Mouse (Mus musculus) limb, embryonic 15.5 days (tissue): Measurements from ENCODE around the gene Phldb1. TPM values are rescaled to one million over a fixed set of nuclear protein-coding genes. Genes with fewer than 3 reads are reported as not detected.
"Not testable (repeated sequence)": the region's sequence is repeated elsewhere in the genome, so short reads cannot be mapped to it uniquely, and the experiment has no call there.

Experiments used
- ATAC-seq: fragments of 200-750 bp; cut with Nextera tagmentation; 2 replicates; pipeline ENCODE4 v1.8.0; 2017; ENCODE audit warnings: low read depth, moderate TSS enrichment; ENCODE audit not compliant: insufficient number of reproducible peaks, low FRiP score, low TSS enrichment
- H3K27ac ChIP-seq: fragments of 300-500 bp; sonication (generic); 2 replicates; pipeline ENCODE4 v1.5.1; 2015; ENCODE audit warnings: moderate library complexity, mild to moderate bottlenecking, inconsistent platforms
- H3K27me3 ChIP-seq: fragments of 300-500 bp; sonication (generic); 2 replicates; pipeline ENCODE4 v1.6.1; 2015; ENCODE audit warnings: inconsistent platforms
- H3K36me3 ChIP-seq: fragments of 300-500 bp; sonication (generic); 2 replicates; pipeline ENCODE4 v1.6.1; 2015; ENCODE audit warnings: inconsistent platforms
- H3K4me1 ChIP-seq: fragments of 300-500 bp; sonication (generic); 2 replicates; pipeline ENCODE4 v1.6.1; 2015; ENCODE audit warnings: inconsistent platforms
- H3K4me2 ChIP-seq: fragments of 300-500 bp; sonication (generic); 2 replicates; pipeline ENCODE4 v1.6.1; 2015; ENCODE audit warnings: mild to moderate bottlenecking, inconsistent platforms
- H3K4me3 ChIP-seq: fragments of 300-500 bp; sonication (generic); 2 replicates; pipeline ENCODE4 v1.5.1; 2015; ENCODE audit warnings: mild to moderate bottlenecking, inconsistent platforms
- H3K9ac ChIP-seq: fragments of 300-500 bp; sonication (generic); 2 replicates; pipeline ENCODE4 v1.6.1; 2015; ENCODE audit warnings: inconsistent platforms
- H3K9me3 ChIP-seq: fragments of 300-500 bp; sonication (generic); 2 replicates; pipeline ENCODE4 v1.6.1; 2016; ENCODE audit warnings: inconsistent platforms
- WGBS: fragments of 180-500 bp; shearing (Covaris S2); methylation state at CpG from one replicate; pipeline ENCODE4 v1.1.7; 2015; 5-methylcytosine and 5-hydroxymethylcytosine counted together
- polyA plus RNA-seq: library from polyadenylated mRNA; unstranded; fragments of >200 nt; fragmentation: Nextera tagmentation; extraction: Ambion mirVana; gene quantifications from 2 replicates; pipeline ENCODE4 v1.2.1, GENCODE M21; 2015

The Phldb1 gene
- polyA plus RNA-seq, 1 experiment from 2014 or later = 39.2 TPM

DNA sequence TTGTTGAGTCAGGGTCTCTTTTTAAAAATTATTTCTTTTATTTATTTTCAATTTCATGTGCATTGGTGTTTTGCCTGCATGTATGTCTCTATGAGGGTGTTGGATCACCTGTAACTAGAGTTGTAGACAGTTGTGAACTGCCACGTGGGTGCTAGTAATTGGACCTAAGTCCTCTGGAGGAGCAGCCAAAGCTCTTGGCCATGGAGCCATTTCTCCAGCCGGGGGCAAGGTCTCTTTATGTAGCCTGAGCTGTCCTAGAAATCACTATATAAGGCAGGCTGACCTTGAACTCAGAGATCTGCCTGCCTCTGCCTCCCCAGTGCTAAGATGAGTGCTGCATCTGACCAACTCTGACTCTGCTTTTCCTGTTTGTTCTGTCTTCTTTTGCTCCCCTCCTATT is 90.8 kb downstream of the Phldb1 start:
- H3K9ac ChIP-seq = no peak overlapping the region
- no peak for ATAC-seq
- no peaks in the 10 kb centered on the region for H3K27me3 ChIP-seq
- H3K4me2 ChIP-seq = no peak overlapping the region
- H3K4me1 ChIP-seq = no peaks in the 10 kb centered on the region
- no peak overlapping the region for H3K4me3 ChIP-seq
- 0 out of 2 replicates have a peak, but pooled peaks cover 5% of the 10 kb centered on the region for H3K36me3 ChIP-seq
- H3K27ac ChIP-seq = no peak overlapping the region
- WGBS = 83% methylated on average over 2 of the region's 2 CpGs
- no peaks in the 10 kb centered on the region for H3K9me3 ChIP-seq

DNA sequence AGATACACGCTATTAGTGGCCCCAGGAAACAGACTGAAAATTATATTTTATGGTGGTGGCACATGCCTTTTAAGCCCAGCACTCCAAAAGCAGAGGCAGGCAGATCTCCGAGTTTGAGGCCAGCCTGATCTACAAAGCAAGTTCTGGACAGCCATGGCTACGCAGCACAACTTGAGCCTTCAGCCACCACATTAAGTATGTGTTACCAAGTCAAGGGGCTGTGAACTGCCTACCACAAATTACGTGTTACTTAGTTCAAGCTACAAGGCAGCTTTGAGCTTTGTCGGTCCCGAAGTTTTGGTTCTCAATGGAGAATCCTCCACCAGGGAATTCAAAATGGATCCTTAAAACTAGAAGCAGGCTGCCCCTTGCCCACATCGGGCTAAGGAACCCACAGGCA is 91.9 kb downstream of the Phldb1 start:
- Histone ChIP-seq H3K9ac (no peak overlapping the region), H3K27ac (no peak overlapping the region), H3K4me1 (peaks cover 6% of the 10 kb centered on the region; the same call in 1 of the 2 replicates), H3K4me3 (no peak overlapping the region), H3K4me2 (no peak overlapping the region), H3K36me3 (peaks cover 13% of the 10 kb centered on the region), H3K27me3 (no peaks in the 10 kb centered on the region), H3K9me3 (no peaks in the 10 kb centered on the region)
- no peak for ATAC-seq
- WGBS = 92% methylated on average over 7 of the region's 7 CpGs

DNA sequence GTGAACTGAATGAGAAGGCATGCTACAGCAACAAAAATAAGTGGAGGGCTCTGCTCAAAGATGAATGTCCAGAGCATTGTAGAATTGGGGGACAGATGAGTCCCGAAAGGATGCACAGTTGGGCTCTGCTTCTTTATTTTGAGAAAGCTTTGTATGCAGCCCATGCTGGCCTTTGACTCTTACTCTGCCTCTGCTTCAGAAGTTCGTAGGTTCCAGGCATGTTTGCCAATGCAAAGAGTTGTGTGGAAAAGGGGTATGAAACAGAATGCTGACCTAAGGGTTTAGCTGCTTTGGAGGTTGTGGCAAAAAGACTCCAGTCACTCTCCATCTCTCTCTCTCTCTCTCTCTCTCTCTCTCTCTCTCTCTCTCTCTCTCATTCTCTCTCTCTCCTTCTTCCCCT is 93.4 kb downstream of the Phldb1 start:
- ATAC-seq = no peak
- Histone ChIP-seq H3K4me2 (no peak overlapping the region), H3K27ac (no peak overlapping the region), H3K4me3 (no peak overlapping the region), H3K27me3 (no peaks in the 10 kb centered on the region), H3K9ac (no peak overlapping the region), H3K9me3 (no peaks in the 10 kb centered on the region), H3K36me3 (peaks cover 25% of the 10 kb centered on the region), H3K4me1 (peaks cover 13% of the 10 kb centered on the region; the same call in 1 of the 2 replicates)
- WGBS = 80% methylated on average over 2 of the region's 2 CpGs

DNA sequence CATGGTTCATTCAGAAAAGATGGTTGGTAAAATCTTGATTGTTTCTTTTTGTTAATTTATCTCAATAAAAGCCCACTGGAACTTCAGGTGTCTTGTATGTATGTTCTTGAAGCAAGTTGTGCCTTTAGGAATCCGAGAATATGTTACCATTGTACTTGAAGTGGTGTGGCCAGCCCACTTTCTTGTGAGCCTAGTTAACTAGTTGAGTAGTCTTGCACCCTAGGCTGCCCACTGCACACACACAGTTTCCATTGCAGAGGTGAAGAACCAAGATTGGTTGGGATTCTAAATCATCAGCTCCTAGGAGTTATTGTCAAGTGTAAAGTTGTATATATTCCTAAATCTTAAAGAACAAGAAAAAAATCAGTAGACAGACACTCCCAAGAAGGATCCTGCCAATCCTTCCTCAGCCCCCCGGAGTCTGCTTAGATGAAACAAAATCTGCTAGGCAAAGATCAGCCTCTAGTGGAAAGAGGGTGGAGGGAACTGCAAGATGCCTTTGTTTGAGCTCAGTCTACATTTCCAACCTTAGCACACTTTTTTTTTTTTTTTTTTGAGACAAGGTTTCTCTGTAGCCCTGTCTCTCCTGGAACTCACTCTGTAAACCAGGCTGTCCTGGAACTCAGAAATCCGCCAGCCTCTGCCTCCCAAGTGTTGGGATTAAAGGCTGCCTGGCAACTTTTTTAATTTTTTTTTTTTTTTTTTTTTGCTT is 94.2 kb downstream of the Phldb1 start:
- Histone ChIP-seq H3K9ac (no peak overlapping the region), H3K27me3 (no peaks in the 10 kb centered on the region), H3K4me2 (no peak overlapping the region), H3K4me1 (peaks cover 13% of the 10 kb centered on the region; the same call in 1 of the 2 replicates), H3K36me3 (peaks cover 33% of the 10 kb centered on the region), H3K27ac (no peak overlapping the region), H3K4me3 (no peak overlapping the region), H3K9me3 (no peaks in the 10 kb centered on the region)
- 87% methylated on average over 3 of the region's 3 CpGs for WGBS
- ATAC-seq = no peak

DNA sequence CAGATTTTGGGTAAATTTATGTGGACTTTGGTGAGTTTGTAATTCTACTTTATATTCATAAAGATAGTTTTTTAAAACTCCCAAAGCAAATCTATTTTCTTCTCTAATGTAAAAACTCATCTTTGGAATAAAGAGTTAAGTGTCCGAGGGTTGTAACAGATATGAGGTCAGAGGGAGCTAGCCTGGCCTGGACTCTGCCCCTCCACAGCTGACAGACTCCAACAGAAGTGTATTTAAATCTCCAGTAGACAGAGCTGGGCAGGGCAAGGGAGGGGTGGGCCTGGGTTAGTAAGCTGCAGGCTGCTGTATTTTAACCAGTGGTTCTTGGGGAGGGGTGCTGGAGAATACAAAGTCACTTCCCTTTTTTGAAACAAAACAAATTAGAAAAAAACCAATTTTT is 95.0 kb downstream of the Phldb1 start:
- ATAC-seq, H3K27ac ChIP-seq, H3K9ac ChIP-seq, H3K27me3 ChIP-seq, H3K9me3 ChIP-seq, H3K4me3 ChIP-seq, H3K4me2 ChIP-seq: not testable (repeated sequence)
- WGBS = 51% methylated on average over 1 of the region's 1 CpGs
- Histone ChIP-seq H3K4me1 (peaks cover 13% of the 10 kb centered on the region; the same call in 1 of the 2 replicates), H3K36me3 (peaks cover 41% of the 10 kb centered on the region)

DNA sequence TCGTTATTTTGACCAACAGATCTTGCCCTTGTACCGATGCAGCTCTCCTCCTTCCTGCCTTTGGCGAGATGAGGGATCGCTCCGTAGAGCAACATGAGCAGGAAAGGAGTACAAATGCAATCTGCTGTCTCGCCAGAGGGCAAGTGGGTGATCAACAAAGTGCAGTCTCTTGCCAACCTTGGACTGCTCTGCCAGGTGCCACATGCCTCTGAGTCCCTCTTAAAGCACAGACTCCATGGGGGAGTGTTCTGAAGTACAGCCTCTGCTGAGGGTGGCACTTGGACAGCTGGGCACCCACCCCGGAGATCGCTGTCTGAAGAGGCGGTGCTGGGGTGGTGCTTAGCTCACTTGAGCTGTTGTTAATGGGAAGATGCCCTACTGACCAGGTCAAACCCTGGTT is 96.3 kb downstream of the Phldb1 start:
- H3K27ac ChIP-seq, ATAC-seq, H3K4me2 ChIP-seq, H3K9ac ChIP-seq, H3K4me3 ChIP-seq, H3K27me3 ChIP-seq, H3K9me3 ChIP-seq: not testable (repeated sequence)
- peaks cover 53% of the 10 kb centered on the region for H3K36me3 ChIP-seq
- H3K4me1 ChIP-seq = peaks cover 13% of the 10 kb centered on the region; the same call in 1 of the 2 replicates
- WGBS = 80% methylated on average over 9 of the region's 9 CpGs

DNA sequence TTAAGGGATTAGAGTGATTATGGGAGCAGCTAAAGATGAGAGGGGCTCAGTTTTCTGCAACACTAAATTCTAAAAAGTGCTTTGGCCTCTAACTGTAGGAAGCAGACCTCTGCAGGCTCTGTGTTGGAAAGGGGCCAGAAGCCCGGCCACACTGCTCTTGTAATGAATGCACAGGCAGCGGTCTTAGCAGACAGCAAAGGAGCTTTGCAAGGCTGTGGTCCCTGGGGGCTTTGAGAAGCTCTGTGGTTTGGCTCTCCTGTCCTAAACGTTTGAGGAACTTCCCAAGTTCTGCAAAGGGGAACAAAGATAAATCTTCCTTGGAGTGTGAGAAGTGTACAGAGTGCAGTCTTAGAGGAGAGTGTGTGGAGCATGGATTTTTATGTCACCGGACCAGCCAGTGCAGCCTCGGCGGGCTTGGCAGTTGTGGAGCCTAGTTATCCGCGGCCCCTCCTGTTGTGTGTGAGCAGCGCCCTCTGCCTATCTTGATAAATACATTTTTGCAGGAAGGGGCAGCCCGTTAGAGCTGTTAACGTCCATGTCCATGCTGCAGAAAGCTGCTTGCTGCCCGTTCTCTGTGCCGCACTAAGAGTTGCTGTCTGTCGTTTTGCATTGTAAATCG is 97.3 kb downstream of the Phldb1 start:
- no peak overlapping the region for H3K4me2 ChIP-seq
- no peaks in the 10 kb centered on the region for H3K9me3 ChIP-seq
- peaks cover 13% of the 10 kb centered on the region; the same call in 1 of the 2 replicates for H3K4me1 ChIP-seq
- peak overlapping the region; percentile 9; the same call in 1 of the 2 replicates for H3K27ac ChIP-seq
- ATAC-seq = peak; percentile 62; the same call in 1 of the 2 replicates
- 68% methylated on average over 15 of the region's 15 CpGs for WGBS
- H3K4me3 ChIP-seq = no peak overlapping the region
- no peak overlapping the region for H3K9ac ChIP-seq
- no peaks in the 10 kb centered on the region for H3K27me3 ChIP-seq
- peaks cover 64% of the 10 kb centered on the region for H3K36me3 ChIP-seq

Other genes with a start within 250 kb of the Phldb1 start
- gene Cxcr5, start 173.3 kb downstream of the Phldb1 start, polyA plus RNA-seq = 0.24 and 0.46 TPM in 2 replicates
- gene Ddx6, start 130.3 kb downstream of the Phldb1 start, polyA plus RNA-seq = 17.7 and 18.4 TPM in 2 replicates
- not detected in 2 replicates for gene Treh, start 62.0 kb downstream of the Phldb1 start, polyA plus RNA-seq
- 221 and 223 TPM in 2 replicates for gene Arcn1, start 32.6 kb upstream of the Phldb1 start, polyA plus RNA-seq
- gene Ift46, start 32.7 kb upstream of the Phldb1 start, polyA plus RNA-seq = 106 and 117 TPM in 2 replicates
- 2.3 and 2.6 TPM in 2 replicates for gene Tmem25, start 64.1 kb upstream of the Phldb1 start, polyA plus RNA-seq
- gene Ttc36, start 67.9 kb upstream of the Phldb1 start, polyA plus RNA-seq = 0.56 and 0.65 TPM in 2 replicates
- gene Kmt2a, start 146.1 kb upstream of the Phldb1 start, polyA plus RNA-seq = 12.4 and 13.7 TPM in 2 replicates
- 568 and 652 TPM in 2 replicates for gene Atp5l, start 185.5 kb upstream of the Phldb1 start, polyA plus RNA-seq
- 23.9 and 24.8 TPM in 2 replicates for gene Ube4a, start 230.4 kb upstream of the Phldb1 start, polyA plus RNA-seq
- 0.51 and 0.76 TPM in 2 replicates for gene Cd3g, start 245.2 kb upstream of the Phldb1 start, polyA plus RNA-seq
- gene Cd3d, start 246.6 kb upstream of the Phldb1 start, polyA plus RNA-seq = 0.28 TPM in 1 of 2 replicates, not detected in the other